Mouse (Mus musculus): ENCODE results near the gene Prkca.
A peak's percentile ranks its signal among the peaks of the same experiment; 100 is the strongest.

The Prkca gene

GRCm38 (mm10) chr11:107950658-107951057 lies 393.1 kb downstream of the Prkca start:
- DNase-seq (ENCODE audit: low read depth, low spot score): no peak

- no peak for DNase-seq (ENCODE audit: low read depth, low spot score)
Measured at GRCm38 (mm10) chr11:107950211-107950610, 393.5 kb downstream of the Prkca start.

DNA sequence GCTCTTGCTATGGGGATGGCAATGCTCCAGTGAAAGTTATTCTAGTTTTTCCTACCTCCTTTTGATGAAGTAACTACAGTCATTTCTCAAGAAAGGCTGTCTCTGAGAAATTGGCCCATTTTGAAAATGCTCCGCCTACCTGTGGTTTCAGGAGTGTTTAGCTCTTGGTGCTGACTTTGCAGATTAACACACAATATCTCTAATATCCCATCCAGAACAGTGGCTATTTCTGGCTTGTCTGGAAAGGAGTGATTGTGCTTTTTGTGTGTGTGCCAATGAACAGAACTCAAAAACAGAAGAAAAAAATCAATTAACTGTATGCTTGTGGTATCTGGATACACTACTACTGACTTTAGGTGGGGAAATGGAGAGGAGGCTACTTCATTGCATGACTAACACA lies 395.8 kb downstream of the Prkca start:
- no peak for DNase-seq (ENCODE audit: low read depth, low spot score)

GRCm38 (mm10) chr11:107946823-107947222 lies 396.9 kb downstream of the Prkca start:
- DNase-seq (ENCODE audit: low read depth, low spot score): no peak

DNA sequence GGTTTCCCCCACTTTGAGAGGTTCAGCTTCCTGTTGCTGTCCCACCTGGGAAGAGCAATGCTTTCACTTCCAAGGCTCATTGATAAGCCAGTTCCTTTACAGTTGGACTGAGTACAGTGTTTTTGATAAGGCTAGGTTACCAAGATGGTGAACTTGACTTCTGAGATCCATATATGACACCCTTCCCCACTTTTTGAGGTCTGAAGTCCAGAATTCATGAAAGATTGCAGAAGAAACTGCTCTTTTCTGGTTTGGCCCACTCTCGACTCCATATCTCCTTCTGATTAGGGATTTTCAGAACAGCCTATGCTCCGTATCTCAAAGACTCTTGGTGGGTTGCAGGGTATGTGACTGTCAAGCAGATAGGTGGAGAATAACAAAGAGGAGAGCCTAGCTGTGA lies 406.8 kb downstream of the Prkca start:
- no peak for DNase-seq (ENCODE audit: low read depth, low spot score)

DNA sequence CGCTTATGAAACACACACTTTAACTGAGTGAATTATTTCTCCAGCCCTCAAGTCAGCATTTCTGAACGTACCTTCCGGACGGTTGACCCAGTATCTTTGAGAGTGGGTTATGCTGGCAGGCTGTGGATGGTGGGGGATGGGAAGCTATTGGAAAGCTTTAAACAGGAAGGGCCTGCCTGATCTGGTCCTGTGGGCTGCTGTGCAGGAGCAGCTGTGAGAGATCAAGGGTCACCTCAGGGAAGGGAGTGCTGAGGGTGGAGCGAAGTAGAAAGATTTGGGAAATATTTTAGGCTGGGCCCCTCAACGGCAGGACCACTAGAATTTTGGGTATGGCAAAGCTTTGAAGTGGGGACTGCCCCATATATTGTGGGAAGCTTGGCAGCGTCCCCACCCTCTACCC lies 412.0 kb downstream of the Prkca start:
- DNase-seq (ENCODE audit: low read depth, low spot score): no peak

- no peak for DNase-seq (ENCODE audit: low read depth, low spot score)
Measured at GRCm38 (mm10) chr11:107931288-107931687, 412.4 kb downstream of the Prkca start.

DNA sequence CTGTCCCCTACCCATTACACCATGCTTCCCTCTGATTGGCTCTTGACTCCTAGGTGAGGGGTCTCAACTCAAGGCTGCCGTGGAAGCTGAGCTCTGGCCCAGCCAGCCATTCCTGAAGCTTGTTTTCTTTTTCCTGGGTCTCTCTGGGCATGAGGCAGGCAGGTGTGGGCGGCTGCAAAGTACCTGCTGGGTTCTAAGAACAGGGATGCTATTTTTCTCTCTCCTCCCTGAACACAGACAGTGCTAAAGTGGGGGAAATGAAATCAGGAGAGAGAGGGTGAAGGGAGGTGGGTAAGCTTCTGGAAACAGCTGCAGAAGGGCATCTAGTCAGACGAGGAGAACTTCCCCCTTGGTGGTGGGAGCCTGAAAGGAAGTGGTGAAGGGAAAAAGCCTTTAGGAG lies 414.0 kb downstream of the Prkca start:
- no peak for DNase-seq (ENCODE audit: low read depth, low spot score)

DNA sequence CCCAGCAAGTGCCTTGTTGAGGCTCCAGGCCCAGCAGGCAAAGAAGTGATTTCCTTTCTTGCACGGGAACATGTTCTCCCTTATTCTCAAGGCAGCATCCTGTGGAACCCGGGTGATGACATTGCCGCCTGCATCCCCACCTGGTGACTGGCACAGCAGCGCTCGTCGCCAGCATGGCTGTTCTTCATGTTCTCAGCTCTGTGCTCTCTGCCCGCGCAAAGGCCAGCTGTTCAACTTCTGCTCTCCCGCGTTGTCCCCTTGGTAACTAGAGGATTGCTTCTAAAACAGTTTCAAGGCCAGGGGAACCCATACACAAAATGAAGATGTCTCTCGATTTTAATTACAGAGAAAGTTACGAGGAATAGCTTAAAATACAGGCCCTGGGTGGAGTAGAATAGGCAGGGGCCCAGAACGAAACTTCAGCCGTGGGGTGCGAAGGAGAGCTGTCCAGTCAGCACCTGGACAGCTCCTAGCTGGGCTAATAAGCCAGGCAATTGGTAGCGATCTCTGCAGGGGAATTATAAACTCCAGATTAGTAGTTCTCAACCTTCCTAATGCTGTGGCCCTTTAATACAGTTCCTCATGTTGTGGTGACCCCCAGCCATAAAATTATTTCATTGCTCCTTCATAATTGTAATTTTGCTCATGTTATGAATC lies 423.7 kb downstream of the Prkca start:
- DNase-seq (ENCODE audit: low read depth, low spot score): no peak

GRCm38 (mm10) chr11:107917721-107918235 lies 425.9 kb downstream of the Prkca start:
- DNase-seq (ENCODE audit: low read depth, low spot score): no peak

DNA sequence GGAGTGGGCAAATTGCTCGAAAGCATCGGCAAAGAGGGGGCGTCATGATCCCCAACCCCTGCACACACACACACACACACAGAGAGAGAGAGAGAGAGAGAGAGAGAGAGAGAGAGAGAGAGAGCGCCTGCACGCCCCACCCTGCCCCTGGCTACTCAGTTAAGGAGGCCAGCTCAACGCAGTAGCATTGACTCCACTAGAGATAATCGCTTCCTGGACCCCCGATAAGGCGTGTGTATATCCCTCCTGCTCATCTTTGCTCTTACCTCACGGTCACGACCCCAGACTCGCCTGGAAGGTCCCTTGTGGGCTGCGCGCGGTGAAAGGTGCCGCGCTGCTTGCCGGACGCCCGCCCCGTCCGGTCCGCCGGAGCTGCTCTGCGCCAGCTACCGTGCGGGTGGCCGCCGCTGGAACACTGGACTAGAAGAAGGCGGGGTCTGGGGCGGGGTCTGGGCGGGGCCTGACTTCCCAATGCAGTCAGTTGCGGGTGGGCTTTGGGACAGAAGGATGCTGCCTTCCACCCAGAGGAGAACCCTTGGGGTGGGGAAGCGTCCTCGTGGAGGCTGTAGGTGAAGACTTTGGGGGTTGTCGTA lies 429.0 kb downstream of the Prkca start, which contains the start of gene Cacng5:
TSS of gene Cacng5 (minus strand) at position 422 of the 593 bp plus-strand sequence.
- no peak for DNase-seq (ENCODE audit: low read depth, low spot score)

DNA sequence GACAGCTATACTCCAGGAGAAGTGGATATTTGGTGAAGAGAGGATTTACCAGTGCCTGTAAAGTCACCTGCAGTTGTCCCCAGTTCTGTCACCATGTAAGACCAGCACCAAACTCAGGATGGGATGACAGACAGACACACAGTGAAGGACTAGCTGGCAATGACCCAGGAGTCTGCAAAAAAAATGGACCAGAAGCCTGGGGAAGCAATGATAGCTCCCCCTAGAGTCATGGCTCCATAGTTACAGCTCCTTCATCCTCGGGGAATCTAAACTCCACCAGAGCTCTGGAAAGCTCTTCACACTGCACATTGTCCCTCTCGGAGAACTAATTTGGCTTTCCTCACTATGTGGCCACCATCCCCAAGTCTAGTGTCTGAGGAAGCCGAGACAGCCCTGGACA lies 430.4 kb downstream of the Prkca start:
- no peak for DNase-seq (ENCODE audit: low read depth, low spot score)

DNA sequence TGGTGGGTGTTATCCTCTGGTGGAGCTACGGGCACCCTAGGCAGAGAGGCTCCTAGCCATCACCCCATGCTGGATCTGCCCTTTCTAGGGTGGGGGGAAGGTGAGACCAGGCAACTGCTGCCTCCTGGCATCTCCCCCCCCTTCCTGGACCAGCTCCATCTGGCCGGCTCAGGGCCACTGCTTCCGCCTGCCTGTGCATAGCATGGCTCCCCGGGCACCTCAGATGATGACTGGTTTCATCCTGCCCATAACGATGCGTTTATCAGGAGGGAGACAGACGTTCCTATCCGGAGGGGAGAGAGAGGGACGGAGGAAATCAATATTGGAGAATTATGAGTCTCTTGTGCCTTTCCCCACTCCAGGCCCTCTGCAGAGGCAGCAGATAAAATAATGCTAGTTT lies 438.4 kb downstream of the Prkca start:
- no peak for DNase-seq (ENCODE audit: low read depth, low spot score)

DNA sequence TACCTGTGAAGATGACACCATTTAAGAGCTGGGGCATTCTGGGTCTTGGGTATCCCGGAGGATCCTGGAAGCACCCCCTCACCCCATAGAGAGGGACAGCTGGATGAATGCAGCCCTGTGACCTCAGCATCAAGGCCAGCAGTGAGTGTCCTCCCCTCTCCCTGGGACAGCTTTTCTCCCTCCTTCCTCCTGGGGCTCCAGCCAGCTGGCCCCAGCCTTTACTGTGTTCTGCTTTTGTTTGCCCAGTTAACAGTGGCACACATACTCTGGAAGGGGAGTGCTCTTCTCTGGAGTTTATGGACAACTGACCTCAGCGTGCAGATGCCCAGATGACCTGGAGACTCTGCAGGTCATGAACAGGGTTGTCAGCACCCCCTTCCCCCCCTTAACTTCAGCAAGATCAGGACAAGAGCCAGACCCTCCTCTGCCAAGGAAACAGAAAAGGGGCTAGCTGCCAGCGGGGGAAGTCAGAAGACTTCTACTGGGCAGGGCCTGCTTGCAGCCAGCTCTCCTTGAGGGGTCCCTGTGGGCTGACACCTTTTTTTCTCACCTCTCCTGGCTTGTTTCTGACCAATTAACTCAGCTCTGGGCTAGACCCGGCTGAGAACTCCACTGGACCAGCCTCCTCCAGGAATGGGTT lies 439.6 kb downstream of the Prkca start:
- no peak for DNase-seq (ENCODE audit: low read depth, low spot score)

DNA sequence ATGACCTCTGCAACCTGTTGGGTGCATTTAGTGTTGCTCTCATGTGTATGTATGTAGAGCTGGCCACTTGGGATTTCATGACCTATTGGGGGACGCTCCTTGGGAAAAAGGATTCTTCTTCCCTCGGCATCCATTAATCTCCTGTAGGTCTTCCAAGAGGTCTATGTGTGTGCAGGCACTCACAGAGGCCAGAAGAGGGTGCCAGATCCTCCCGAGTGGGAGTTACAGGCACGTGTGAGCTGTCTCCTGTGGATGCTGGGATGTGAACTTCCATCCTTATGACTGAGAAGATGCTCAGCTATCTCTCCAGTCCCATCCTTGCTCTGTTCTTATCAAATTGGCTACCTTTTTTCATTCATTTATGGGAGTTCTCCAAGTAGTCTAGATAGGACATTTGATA lies 443.3 kb downstream of the Prkca start:
- peak; percentile 34 for DNase-seq (ENCODE audit: low read depth, low spot score)

- no peak for DNase-seq (ENCODE audit: low read depth, low spot score)
Measured at GRCm38 (mm10) chr11:107898698-107899097, 445.0 kb downstream of the Prkca start.

DNA sequence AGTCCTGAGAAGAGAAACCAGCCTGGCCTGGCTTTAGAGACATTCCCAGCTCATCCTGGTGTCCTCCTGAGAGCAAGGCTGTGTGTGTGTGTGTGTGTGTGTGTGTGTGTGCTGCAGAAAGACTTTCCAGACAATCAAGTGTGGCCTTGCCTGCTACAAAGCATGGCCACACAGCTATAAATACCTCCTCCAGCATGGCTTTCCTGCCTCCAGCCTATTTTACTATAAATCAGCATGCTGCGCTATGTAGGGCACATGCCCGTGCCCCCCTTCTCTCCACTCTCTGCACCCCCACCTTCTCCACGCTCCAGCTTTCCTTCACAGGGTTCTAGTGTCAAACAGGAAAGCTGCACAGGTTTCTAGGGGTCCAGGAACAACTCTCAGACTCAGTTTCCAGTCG lies 448.1 kb downstream of the Prkca start:
- no peak for DNase-seq (ENCODE audit: low read depth, low spot score)

- DNase-seq (ENCODE audit: low read depth, low spot score): no peak
Measured at GRCm38 (mm10) chr11:107891377-107891776, 452.4 kb downstream of the Prkca start.

GRCm38 (mm10) chr11:107887342-107887741 lies 456.4 kb downstream of the Prkca start:
- DNase-seq (ENCODE audit: low read depth, low spot score): no peak

Data from WW6 (cell line).